1 mouse cellular context compared by ENCODE assay signal in the genomic region with DNA sequence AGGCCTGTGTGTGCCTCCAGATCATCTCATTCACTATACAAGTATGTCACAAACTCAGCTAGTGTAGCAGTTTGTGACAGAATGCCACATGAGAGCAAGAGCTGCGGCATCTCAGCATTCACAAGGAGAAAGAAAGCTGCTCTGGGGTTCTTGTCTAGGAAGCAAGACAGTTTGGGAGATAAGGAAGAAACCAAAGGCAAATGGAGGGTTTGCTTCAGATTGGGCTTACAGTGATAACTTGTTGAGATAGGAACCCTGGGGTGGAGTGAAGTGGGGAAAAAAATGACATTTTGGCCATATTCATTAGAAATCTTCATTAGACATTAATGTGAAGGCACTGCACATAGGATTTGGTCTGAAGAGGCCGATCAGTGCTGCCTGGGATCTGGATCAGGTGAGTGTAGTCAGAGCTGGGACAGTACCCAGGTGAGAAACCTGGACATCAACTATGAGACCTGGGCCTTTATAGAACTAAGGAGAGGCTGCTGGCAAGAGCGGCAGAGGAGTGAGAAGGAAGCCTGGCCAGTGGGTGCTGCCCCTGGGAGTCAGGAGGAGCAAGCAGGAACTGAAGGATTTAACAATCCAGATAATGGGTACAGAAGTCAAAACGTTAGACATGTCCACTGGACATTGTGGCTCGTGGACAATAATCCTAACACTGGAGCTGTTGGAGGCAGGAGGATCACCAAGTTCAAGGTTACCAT.
A peak's percentile ranks its signal among the peaks of the same experiment; 100 is the strongest.
TF ChIP-seq lines count a peak whose summit lies in the region.

No protein-coding gene starts in this region.

TF ChIP-seq in MEL, 35 proteins besides CTCF, POLR2A, EP300 and RAD21:
- TF ChIP-seq ELF1 (IDR thresholded peaks at IDR 0.05; ENCODE audit: low read depth, low read length) (no peak), MXI1 (IDR thresholded peaks at IDR 0.05; ENCODE audit: low read depth, low read length) (peak; percentile 54; the same call in 1 of the 2 replicates), CHD1 (IDR thresholded peaks at IDR 0.05; ENCODE audit: low read depth, low read length) (no peak), E2F4 (IDR thresholded peaks at IDR 0.05; ENCODE audit: borderline replicate concordance, low read depth, low read length) (no peak), MAX (IDR thresholded peaks at IDR 0.05; ENCODE audit: low read length) (no peak), KAT2A (conservative IDR thresholded peaks at IDR 0.05; ENCODE audit: low read depth, low read length) (no peak), MYC (IDR thresholded peaks at IDR 0.05; ENCODE audit: low read depth, low read length) (no peak), MAFK (IDR thresholded peaks at IDR 0.05; ENCODE audit: borderline replicate concordance, low read depth, low read length) (no peak), RCOR1 (IDR thresholded peaks at IDR 0.05; ENCODE audit: low read depth, low read length) (peak; percentile 98), POLR2AphosphoS5 (IDR thresholded peaks at IDR 0.05; ENCODE audit: borderline replicate concordance, low read depth, low read length) (no peak), ZKSCAN1 (IDR thresholded peaks at IDR 0.05; ENCODE audit: low read depth, low read length) (no peak), CHD2 (IDR thresholded peaks at IDR 0.05; ENCODE audit: low read length) (no peak), BHLHE40 (IDR thresholded peaks at IDR 0.05; ENCODE audit: borderline replicate concordance, low read depth, low read length) (no peak; the same call in 1 of the 2 replicates), JUND (IDR thresholded peaks at IDR 0.05; ENCODE audit: low read depth, low read length) (no peak), USF2 (IDR thresholded peaks at IDR 0.05; ENCODE audit: borderline replicate concordance in 1 of 2, insufficient read depth in 1 of 2, low read depth in 1 of 2, low read length in 2 of 2) (no peak), TBP (IDR thresholded peaks at IDR 0.05; ENCODE audit: low read depth, low read length) (0 out of 2 replicates have a peak, but pooled peaks have one; percentile 10), ETS1 (IDR thresholded peaks at IDR 0.05; ENCODE audit: low read depth, low read length) (0 out of 2 replicates have a peak, but pooled peaks have one; percentile 25), GATA1 (IDR thresholded peaks at IDR 0.05; ENCODE audit: low read depth, low read length) (peak; percentile 54), USF1 (IDR thresholded peaks at IDR 0.05; ENCODE audit: low read depth, low read length) (no peak), ZC3H11A (IDR thresholded peaks at IDR 0.05; ENCODE audit: low read depth, low read length) (no peak), ZNF384 (IDR thresholded peaks at IDR 0.05; ENCODE audit: low read depth, low read length) (peak; percentile 54; the same call in 1 of the 2 replicates), MYB (IDR thresholded peaks at IDR 0.05; ENCODE audit: low read depth, low read length) (no peak), NELFE (IDR thresholded peaks at IDR 0.05; ENCODE audit: low read depth, low read length) (no peak), ZMIZ1 (IDR thresholded peaks at IDR 0.05; ENCODE audit: low read depth, low read length) (no peak), MAZ (IDR thresholded peaks at IDR 0.05; ENCODE audit: low read depth, low read length) (peak; percentile 36; the same call in 1 of the 2 replicates), MEF2A (IDR thresholded peaks at IDR 0.05; ENCODE audit: extremely low read depth, insufficient replicate concordance, low read depth, low read length, poor library complexity, severe bottlenecking) (no peak), NRF1 (IDR thresholded peaks at IDR 0.05; ENCODE audit: insufficient read depth, low read depth, low read length, poor library complexity, severe bottlenecking) (no peak), UBTF (IDR thresholded peaks at IDR 0.05; ENCODE audit: borderline replicate concordance, insufficient read depth, low read depth, low read length) (no peak), POLR2AphosphoS2 (IDR thresholded peaks at IDR 0.05; ENCODE audit: low read length) (no peak), TCF12 (IDR thresholded peaks at IDR 0.05; ENCODE audit: low read depth, low read length) (no peak)
